Mouse (Mus musculus) embryonic facial prominence, embryonic 12.5 days (tissue): ENCODE data around the gene Cntnap5b. TPM values are rescaled to one million over a fixed set of nuclear protein-coding genes. Genes with fewer than 3 reads are reported as not detected.

Experiments used
- ATAC-seq: fragments of 200-750 bp; cut with Nextera tagmentation; 2 replicates; pipeline ENCODE4 v1.8.0; 2017; ENCODE audit not compliant: insufficient number of reproducible peaks, insufficient read depth, low FRiP score, low TSS enrichment
- H3K27ac ChIP-seq: fragments of 300-500 bp; sonication (generic); 2 replicates; pipeline ENCODE4 v1.5.1; 2016; ENCODE audit warnings: mild to moderate bottlenecking
- H3K27me3 ChIP-seq: fragments of 300-500 bp; sonication (generic); 2 replicates; pipeline ENCODE4 v1.6.1; 2016; ENCODE audit warnings: mild to moderate bottlenecking, moderate library complexity
- H3K36me3 ChIP-seq: fragments of 300-500 bp; sonication (generic); 2 replicates; pipeline ENCODE4 v1.6.1; 2016; ENCODE audit warnings: mild to moderate bottlenecking
- H3K4me1 ChIP-seq: fragments of 300-500 bp; sonication (generic); 2 replicates; pipeline ENCODE4 v1.6.1; 2016
- H3K4me2 ChIP-seq: fragments of 300-500 bp; sonication (generic); replicated peaks from 2 replicates; pipeline ENCODE4 v1.6.1; 2016; ENCODE audit warnings: mild to moderate bottlenecking, moderate library complexity
- H3K4me3 ChIP-seq: fragments of 300-500 bp; sonication (generic); 2 replicates; pipeline ENCODE4 v1.5.1; 2016; ENCODE audit warnings: mild to moderate bottlenecking
- H3K9ac ChIP-seq: fragments of 300-500 bp; sonication (generic); 2 replicates; pipeline ENCODE4 v1.6.1; 2016; ENCODE audit warnings: mild to moderate bottlenecking, moderate library complexity
- H3K9me3 ChIP-seq: fragments of 300-500 bp; sonication (generic); 2 replicates; pipeline ENCODE4 v1.6.1; 2016; ENCODE audit warnings: mild to moderate bottlenecking, moderate library complexity
- WGBS: fragments of 180-500 bp; shearing (Covaris S2); methylation state at CpG from one replicate; pipeline ENCODE4 v1.1.7; 2016; 5-methylcytosine and 5-hydroxymethylcytosine counted together
- polyA plus RNA-seq: library from polyadenylated mRNA; unstranded; fragments of >200 nt; fragmentation: Nextera tagmentation; extraction: Ambion mirVana; gene quantifications from 2 replicates; pipeline ENCODE4 v1.2.1, GENCODE M21; 2016

Cntnap5b gene
- polyA plus RNA-seq = 0.08 and 0.09 TPM in 2 replicates

DNA sequence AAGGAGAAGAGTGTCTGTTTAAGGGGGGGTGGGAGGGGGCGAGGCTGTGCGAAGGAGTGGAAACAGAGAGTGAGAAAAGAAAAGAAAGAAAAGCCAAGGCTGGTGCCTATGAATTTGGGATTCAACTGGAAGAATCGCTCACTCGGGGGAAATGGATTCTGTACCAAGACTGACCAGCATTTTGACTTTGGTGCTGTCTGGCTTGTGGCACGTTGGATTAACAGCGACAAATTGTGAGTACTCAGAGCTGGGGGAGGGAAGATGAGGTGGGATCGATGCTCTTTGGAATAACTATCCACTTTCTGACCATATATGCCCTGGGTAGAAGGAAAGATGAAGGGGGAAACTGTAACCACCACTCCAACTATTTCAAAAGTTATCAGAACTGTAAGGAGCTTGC lies at the start of gene Cntnap5b:
Gene Cntnap5b (plus strand): TSS at position 152 of the 400 bp plus-strand sequence.
- H3K27ac ChIP-seq = no peak within 1 kb of the TSS
- no peaks in the 10 kb centered on the region for H3K9me3 ChIP-seq
- no peaks in the 10 kb centered on the region for H3K27me3 ChIP-seq
- 31% methylated on average over 7 of the region's 7 CpGs for WGBS
- no peak within 1 kb of the TSS for H3K4me3 ChIP-seq
- ATAC-seq = no peak
- H3K4me2 ChIP-seq = peak within 1 kb of the TSS; percentile 42
- no peaks in the 10 kb centered on the region for H3K4me1 ChIP-seq
- no peak within 1 kb of the TSS for H3K9ac ChIP-seq
- no peaks in the 10 kb centered on the region for H3K36me3 ChIP-seq

DNA sequence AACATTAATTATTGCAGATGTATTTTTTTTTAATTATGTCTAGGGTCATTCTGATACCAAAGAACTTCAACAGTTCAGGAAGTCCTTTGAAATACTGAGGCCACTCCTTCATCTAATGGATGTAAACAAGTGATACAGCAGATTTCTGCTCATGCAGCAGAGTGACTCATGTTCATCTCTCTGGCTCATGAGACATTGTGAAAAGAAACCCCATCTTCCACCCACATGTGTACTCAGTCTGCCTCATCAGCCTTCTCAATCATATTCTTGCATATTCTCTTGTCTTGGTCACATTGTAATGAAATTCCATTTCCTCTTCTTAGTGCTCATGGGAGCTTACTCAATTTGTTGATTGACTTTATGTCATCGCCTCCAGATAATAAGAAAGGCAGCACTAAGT lies 12.6 kb upstream of the Cntnap5b start:
- Histone ChIP-seq H3K9ac (no peak overlapping the region), H3K4me1 (no peaks in the 10 kb centered on the region), H3K4me2 (no peak overlapping the region), H3K27ac (no peak overlapping the region), H3K4me3 (no peak overlapping the region), H3K27me3 (no peaks in the 10 kb centered on the region), H3K36me3 (no peaks in the 10 kb centered on the region), H3K9me3 (no peaks in the 10 kb centered on the region)
- WGBS = 76% methylated on average over 1 of the region's 1 CpGs
- no peak for ATAC-seq

DNA sequence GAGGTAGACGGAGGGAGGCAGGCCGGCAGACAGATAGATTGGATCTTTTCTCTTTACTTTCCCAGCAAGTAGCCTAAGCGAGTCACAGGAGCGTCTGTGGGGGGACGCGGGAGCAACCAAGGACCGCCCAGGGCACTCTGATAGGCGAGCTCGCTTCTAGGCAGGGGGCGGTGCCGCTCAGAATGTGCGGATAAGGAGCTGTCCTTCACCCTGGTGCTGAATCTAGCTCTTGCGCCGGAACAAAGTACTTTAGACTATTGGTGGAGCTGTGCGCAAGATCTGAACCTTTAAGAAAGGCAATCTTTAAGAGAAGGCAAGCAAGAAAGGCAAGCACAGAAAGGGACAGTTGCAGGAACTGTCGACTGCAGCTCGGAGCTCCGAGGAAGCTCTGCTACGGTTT lies 382 bp upstream of the Cntnap5b start:
- under 1% methylated on average over 19 of the region's 19 CpGs for WGBS
- ATAC-seq = peak; percentile 87
- Histone ChIP-seq H3K9me3 (no peaks in the 10 kb centered on the region), H3K4me1 (no peaks in the 10 kb centered on the region), H3K4me2 (peak overlapping the region; percentile 42), H3K9ac (no peak overlapping the region), H3K27ac (no peak overlapping the region), H3K27me3 (no peaks in the 10 kb centered on the region), H3K4me3 (no peak overlapping the region), H3K36me3 (no peaks in the 10 kb centered on the region)

DNA sequence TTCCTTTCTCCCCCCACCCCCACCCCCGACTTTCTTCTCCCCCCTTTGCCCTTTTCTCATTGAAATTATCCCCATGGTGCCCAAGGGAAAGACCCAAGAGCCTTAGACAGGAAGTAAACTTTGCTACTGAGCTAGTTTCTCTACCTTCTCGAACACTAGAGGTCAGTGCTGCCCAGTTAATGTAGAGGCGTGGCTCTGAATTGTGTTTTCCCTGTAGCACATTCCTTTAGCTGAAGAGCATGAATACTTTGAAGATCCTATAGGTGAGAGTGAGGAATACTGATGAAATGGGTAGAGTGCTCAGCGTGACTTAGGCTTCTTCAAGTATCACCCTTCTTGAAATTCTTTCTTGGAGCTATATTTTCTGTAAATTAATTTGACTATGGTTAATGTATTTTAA lies 1.6 kb downstream of the Cntnap5b start:
- Histone ChIP-seq H3K4me1 (no peaks in the 10 kb centered on the region), H3K4me2 (no peak overlapping the region), H3K9ac (no peak overlapping the region), H3K4me3 (no peak overlapping the region), H3K27me3 (no peaks in the 10 kb centered on the region), H3K27ac (no peak overlapping the region), H3K36me3 (no peaks in the 10 kb centered on the region), H3K9me3 (no peaks in the 10 kb centered on the region)
- ATAC-seq = no peak
- 3% methylated on average over 4 of the region's 4 CpGs for WGBS

DNA sequence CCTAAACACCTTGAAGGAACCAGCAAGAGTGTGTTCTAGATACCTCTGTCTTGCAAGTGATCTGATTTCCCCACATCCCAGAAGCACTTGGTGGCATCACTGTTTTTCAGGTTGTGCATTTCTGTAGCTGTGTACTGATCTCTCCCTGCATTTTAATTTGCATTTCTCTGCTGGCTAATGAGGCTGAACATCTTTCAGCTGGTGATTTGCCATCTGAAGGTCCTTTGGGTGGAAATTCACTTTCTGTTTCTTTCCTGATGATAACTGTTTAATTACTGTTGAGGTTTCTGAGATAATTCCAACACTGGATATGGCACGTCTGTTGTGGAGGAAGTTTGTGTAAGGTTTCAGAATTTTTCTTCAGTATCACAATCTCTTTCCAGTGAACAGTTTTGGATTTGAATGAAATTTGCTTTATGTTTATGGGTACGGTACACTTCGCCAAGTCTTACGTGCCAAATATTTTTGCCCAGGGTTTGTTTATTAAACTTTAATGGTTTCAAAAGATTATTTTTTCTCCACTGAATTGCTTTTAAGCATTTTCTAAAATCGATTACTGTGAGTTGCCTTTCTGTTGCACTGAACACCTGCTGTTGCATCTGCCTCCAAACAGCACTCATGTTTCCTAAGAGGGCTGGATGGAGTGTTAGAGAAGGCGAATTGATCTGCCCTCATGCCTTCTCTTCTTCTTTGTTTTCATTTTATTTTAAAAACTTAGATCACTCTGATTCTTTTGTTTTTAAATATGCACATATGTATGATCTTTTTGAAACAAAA lies 41.0 kb downstream of the Cntnap5b start:
- no peak for ATAC-seq
- 83% methylated on average over 6 of the region's 6 CpGs for WGBS
- H3K9ac ChIP-seq = no peak overlapping the region

DNA sequence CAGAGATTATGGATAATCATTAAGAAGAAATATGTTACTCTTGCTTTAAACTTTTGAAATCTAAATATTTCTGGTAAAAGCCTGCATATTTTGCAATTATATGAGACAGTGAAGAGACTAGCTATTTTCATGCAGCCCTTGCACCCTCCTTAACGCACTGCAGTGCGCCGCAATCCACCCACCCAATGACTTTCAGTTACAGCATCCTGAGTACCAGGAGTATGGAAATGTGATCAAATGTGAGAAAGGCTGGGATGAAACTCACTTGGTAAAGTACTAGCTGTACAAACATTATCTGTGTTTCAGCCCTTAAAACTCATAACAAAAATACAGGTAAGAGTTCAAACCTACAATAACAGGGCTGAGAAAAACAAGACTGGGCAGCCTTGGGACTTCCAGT lies 99.8 kb downstream of the Cntnap5b start:
- Histone ChIP-seq H3K4me2 (no peak overlapping the region), H3K4me3 (no peak overlapping the region), H3K9ac (no peak overlapping the region), H3K4me1 (no peaks in the 10 kb centered on the region), H3K27ac (no peak overlapping the region), H3K27me3 (no peaks in the 10 kb centered on the region), H3K9me3 (no peaks in the 10 kb centered on the region), H3K36me3 (no peaks in the 10 kb centered on the region)
- WGBS = 95% methylated on average over 3 of the region's 3 CpGs
- no peak for ATAC-seq

More for the DNA sequence above, 41.0 kb downstream of the Cntnap5b start:
- Histone ChIP-seq H3K4me3 (no peak overlapping the region), H3K36me3 (no peaks in the 10 kb centered on the region), H3K9me3 (no peaks in the 10 kb centered on the region), H3K27me3 (no peaks in the 10 kb centered on the region), H3K4me2 (no peak overlapping the region), H3K4me1 (no peaks in the 10 kb centered on the region), H3K27ac (no peak overlapping the region)

DNA sequence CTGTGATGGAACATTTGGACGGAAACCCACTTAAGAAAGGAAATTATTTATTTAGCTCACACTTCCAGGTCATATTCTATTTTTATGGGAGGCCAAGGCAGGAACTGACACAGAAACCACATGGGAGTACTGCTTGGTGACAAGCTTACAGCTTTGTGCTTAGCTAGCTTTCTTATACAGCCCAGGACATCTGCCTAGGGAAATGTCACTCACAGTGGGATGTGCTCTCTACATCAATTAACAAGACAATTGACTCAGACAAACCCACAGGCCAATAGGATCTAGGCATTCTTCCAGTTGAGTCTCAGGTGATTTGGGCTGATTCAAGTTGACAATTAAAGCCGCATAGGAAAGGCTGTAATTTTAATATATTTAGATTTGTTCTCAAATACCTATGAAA lies 135.2 kb downstream of the Cntnap5b start:
- Histone ChIP-seq H3K9me3 (no peaks in the 10 kb centered on the region), H3K9ac (no peak overlapping the region), H3K27me3 (no peaks in the 10 kb centered on the region), H3K36me3 (no peaks in the 10 kb centered on the region), H3K27ac (no peak overlapping the region), H3K4me2 (no peak overlapping the region), H3K4me3 (no peak overlapping the region), H3K4me1 (no peaks in the 10 kb centered on the region)
- WGBS = 66% methylated on average over 2 of the region's 2 CpGs
- no peak for ATAC-seq

DNA sequence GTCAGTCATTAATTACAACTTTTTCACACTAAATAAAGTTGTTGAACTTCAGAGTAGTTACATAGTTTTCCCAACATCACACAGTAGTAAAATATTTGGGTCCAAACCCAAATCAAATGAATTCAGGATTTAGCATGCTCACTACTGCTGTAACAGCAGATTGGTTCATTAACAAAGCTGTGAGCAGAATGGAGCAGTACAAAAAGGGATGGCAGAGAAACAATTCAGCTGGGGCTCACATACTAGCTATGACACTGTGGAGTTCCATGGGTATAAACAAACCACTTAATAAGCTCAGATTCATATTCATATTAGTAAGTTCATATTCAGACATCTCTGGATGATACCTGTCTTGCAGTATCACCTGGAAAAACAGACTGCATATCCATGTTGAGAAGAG lies 170.9 kb downstream of the Cntnap5b start:
- no peaks in the 10 kb centered on the region for H3K36me3 ChIP-seq
- ATAC-seq = no peak
- no peak overlapping the region for H3K4me3 ChIP-seq
- no peaks in the 10 kb centered on the region for H3K27me3 ChIP-seq
- H3K9me3 ChIP-seq = no peaks in the 10 kb centered on the region
- H3K9ac ChIP-seq = no peak overlapping the region
- H3K4me1 ChIP-seq = no peaks in the 10 kb centered on the region
- no peak overlapping the region for H3K4me2 ChIP-seq
- no peak overlapping the region for H3K27ac ChIP-seq

DNA sequence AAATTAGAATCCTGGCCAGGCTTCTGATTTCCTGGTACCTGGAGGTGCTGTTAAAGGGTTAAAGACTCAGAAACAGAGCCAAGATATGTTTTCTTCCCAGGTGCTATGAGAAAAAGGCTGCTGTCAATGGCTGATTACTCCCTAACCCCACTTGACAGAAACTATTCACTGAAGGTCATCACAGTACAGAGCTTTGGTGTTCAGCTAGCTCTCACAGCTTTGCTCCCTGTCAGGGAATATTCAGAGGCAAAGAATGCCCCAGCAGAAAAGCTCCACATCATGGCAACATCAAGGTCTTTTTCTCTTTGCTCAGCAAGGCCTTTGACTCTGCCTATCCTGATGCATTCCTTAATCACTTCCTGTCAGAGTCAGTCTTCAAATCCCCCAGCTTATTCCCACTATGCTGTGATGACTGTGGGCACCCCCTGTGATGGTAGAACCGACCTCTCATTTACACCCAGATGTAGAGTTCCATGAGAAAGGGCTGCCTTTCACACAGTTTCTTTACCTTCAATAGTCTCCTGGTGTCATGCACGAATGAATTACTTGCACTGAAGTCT lies 186.9 kb downstream of the Cntnap5b start:
- 36% methylated on average over 2 of the region's 2 CpGs for WGBS
- no peak overlapping the region for H3K4me2 ChIP-seq
- no peak overlapping the region for H3K4me3 ChIP-seq
- H3K27me3 ChIP-seq = no peaks in the 10 kb centered on the region
- no peak overlapping the region for H3K9ac ChIP-seq
- no peak for ATAC-seq
- H3K36me3 ChIP-seq = no peaks in the 10 kb centered on the region
- H3K9me3 ChIP-seq = no peaks in the 10 kb centered on the region
- H3K4me1 ChIP-seq = no peaks in the 10 kb centered on the region
- no peak overlapping the region for H3K27ac ChIP-seq

DNA sequence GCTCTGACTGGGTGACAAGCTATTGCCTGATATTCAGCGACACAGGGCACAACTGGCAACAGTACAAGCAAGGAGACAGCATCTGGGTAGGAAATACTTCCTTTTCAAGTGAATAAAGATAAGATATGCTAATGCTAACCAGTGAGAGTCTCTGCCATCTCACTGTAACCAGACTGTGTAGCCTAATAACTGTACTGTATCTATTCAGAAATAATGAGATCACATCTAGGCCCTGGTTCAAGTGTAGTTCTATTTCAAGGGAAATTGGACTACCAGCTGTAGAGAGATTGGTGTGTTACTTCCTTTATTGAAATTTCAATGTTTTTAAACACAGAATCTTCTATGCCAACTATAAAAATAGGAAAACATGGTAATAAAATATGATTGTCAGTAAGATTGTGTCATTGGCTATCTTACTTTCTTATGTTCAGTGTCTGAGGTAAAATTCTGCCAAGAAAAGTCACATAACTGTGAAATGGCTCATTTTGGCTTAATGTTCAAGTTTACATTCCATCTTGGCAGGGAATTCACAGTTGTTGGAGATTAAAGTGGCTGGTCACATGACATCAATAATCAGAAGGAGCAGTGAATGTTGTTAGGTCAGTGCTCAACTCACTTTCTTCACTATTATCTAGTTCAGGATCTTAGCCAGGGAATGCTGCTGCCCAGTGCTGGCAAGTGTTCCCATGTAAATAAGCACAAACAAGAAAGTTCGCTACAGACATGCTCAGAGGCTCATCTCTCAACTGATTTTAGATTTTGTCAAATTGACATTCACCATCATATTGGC lies 194.9 kb downstream of the Cntnap5b start:
- H3K4me1 ChIP-seq = peaks cover 2% of the 10 kb centered on the region; the same call in 1 of the 2 replicates
- no peaks in the 10 kb centered on the region for H3K36me3 ChIP-seq
- H3K4me3 ChIP-seq = no peak overlapping the region
- no peak overlapping the region for H3K4me2 ChIP-seq
- no peak for ATAC-seq
- WGBS = 84% methylated on average over 2 of the region's 2 CpGs
- no peaks in the 10 kb centered on the region for H3K27me3 ChIP-seq
- no peaks in the 10 kb centered on the region for H3K9me3 ChIP-seq
- H3K9ac ChIP-seq = no peak overlapping the region
- no peak overlapping the region for H3K27ac ChIP-seq

DNA sequence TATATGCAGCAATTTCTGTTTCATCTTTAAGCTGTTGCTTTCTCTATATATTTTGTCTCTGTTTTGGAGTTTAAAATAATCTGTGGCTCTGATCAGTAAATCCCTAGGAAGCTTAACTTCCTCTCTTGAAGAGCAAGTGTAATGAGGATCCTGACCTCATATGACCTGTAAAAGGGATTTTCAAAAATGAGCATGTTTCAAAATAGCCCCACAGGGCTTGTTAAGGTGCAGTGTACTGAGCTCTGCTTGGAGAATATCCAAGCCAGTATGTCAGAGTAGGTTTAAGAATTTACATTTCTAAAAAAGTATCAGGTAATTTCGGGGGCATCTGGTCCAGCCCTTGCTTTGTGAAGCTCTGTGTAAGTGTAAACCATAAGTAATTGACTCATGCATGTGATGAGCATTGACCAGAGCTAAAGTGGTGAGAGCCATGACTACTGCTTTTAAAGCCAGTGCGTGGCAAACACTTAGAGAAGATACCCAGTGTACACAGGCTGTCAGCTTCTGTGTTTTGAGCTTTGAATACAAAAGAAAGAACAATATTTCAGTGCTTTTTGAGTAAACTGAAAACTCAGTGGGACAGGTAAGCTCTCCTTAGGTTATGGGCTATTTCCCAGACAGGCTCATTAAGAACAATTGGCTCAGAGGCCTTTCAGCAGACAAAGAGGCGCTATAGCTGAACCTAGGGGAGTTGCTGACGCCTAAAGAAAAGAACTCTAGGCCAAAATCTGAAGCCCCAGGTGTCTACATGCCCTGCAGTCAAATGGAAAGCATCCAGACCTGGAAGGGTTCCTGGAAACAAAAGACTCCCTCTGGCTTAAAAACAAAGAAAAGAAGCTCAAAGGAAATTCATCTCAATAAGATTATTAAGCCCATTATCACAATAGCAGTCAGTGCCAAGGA lies 197.9 kb downstream of the Cntnap5b start:
- H3K9me3 ChIP-seq = no peaks in the 10 kb centered on the region
- H3K4me2 ChIP-seq = no peak overlapping the region
- 30% methylated on average over 4 of the region's 4 CpGs for WGBS
- no peak overlapping the region for H3K27ac ChIP-seq
- peaks cover 2% of the 10 kb centered on the region; the same call in 1 of the 2 replicates for H3K4me1 ChIP-seq
- H3K4me3 ChIP-seq = no peak overlapping the region
- no peaks in the 10 kb centered on the region for H3K36me3 ChIP-seq
- ATAC-seq = no peak
- H3K9ac ChIP-seq = no peak overlapping the region
- H3K27me3 ChIP-seq = no peaks in the 10 kb centered on the region
